Mouse (Mus musculus): ENCODE results near the gene Edn2.

DNA sequence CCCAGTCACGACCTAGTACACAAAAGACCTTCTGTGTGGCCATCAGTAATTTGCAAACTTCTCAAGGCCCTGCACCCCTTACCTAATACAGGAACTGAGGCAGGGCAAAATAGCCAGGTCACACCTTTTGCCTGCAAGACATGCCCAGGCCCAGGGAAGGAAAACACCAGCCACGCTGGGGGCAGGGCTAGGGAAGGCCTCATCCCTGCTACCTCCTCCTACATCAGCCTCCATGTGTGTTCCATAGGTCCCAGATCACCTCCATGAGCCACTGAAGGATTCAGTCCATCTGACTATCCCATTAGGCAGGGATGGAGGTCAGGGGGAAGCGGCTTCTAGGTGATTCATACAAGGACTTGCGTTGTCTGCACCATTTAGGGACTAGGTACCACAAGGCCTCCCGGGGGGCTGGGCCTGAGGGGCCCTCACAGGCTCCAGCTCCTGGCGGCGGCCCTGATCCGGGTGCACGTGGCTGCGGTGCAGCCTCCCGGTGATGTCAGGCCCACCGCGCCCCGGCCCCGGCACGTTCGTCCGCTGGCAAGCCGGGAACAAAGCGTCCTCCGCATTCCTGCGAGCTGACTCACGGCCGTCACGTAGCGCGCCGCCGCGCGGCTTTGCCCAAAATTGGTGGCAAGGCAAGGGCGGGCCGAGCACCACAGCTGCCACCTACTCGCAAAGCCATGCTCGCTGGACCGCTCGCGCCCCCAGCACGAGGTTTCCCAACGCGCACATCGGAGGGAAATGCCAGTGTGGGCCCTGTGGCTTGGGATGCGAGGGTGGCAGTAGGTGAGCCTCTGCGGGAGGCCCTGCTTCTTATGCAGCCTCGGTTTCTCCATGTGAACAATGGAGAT, 12.5 kb upstream of the Edn2 start:
- no peak for TF ChIP-seq POLR2A (IDR thresholded peaks at IDR 0.05; ENCODE audit: insufficient read depth, low read depth, low read length)
- no peak; the same call in 1 of the 2 replicates for TF ChIP-seq CTCF (IDR thresholded peaks at IDR 0.05; ENCODE audit: insufficient read depth, low read depth, low read length)
